Mouse (Mus musculus) hindbrain, embryonic 10.5 days (tissue): ENCODE results near the gene Apol7a. TPM values are rescaled to one million over a fixed set of nuclear protein-coding genes. Genes with fewer than 3 reads are reported as not detected.

Experiments used
- DNase-seq: peaks from one replicate; pipeline ENCODE4 v3.0.0-alpha.2; 2017; ENCODE audit warnings: low spot score
- H3K27ac ChIP-seq: fragments of 300-500 bp; sonication (generic); 2 replicates; pipeline ENCODE4 v1.5.1; 2016; ENCODE audit warnings: mild to moderate bottlenecking, moderate library complexity
- H3K27me3 ChIP-seq: fragments of 300-500 bp; sonication (generic); 2 replicates; pipeline ENCODE4 v1.6.1; 2016; ENCODE audit warnings: mild to moderate bottlenecking; ENCODE audit not compliant: poor library complexity, insufficient read depth, severe bottlenecking
- H3K36me3 ChIP-seq: fragments of 300-500 bp; sonication (generic); 2 replicates; pipeline ENCODE4 v1.6.1; 2016; ENCODE audit warnings: mild to moderate bottlenecking, moderate library complexity
- H3K4me1 ChIP-seq: fragments of 300-500 bp; sonication (generic); replicated peaks from 2 replicates; pipeline ENCODE4 v1.6.1; 2016; ENCODE audit warnings: mild to moderate bottlenecking
- H3K4me3 ChIP-seq: fragments of 300-500 bp; sonication (generic); 2 replicates; pipeline ENCODE4 v1.5.1; 2016; ENCODE audit warnings: mild to moderate bottlenecking, moderate library complexity
- H3K9me3 ChIP-seq: fragments of 300-500 bp; sonication (generic); 2 replicates; pipeline ENCODE4 v1.6.1; 2016; ENCODE audit warnings: mild to moderate bottlenecking, moderate library complexity
- WGBS: fragments of 180-500 bp; shearing (Covaris S2); methylation state at CpG from one replicate; pipeline ENCODE4 v1.1.7; 2016; 5-methylcytosine and 5-hydroxymethylcytosine counted together
- polyA plus RNA-seq: library from polyadenylated mRNA; unstranded; fragments of >200 nt; fragmentation: Nextera tagmentation; extraction: Ambion mirVana; gene quantifications from 2 replicates; pipeline ENCODE4 v1.2.1, GENCODE M21; 2016

The Apol7a gene
- polyA plus RNA-seq, 1 experiment from 2014 or later = not detected

DNA sequence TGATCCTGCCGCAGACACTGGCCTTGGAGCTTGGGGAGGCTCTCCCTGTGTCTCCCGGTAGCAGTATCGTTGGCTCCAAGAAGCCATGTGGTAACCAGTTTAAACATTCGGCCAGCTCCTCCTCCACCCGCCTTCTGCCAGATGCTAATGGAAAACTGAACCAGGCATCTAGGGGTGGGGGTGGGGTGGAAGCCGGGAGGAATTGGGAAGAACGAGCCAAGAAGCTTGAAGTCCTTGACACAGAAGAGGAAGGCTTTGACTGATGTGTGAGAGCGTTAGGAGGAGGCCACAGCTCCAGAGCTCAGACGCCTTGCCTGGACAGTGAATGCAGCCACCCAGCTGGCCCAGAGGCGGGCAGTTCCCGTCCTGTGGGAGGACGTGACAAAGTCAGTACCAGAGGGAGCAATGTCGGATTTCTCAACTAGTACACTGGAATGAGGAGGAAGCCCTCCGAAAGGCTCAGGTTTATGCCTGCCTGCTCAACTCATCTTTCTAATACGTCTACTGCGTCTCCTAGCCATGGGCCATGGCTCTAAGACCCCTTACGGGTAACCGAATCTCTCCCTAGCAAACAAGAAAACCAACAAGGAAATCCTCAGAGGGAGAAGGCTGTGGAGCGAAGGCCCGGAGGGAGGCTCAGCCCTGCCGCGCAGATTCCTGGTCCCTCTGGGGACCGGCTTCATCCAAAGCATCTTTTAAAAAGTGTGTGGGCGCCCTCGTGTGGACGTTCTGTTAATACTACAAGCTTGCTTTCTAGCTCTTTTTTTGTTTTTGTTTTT is 32.0 kb downstream of the Apol7a start:
- H3K4me1 ChIP-seq = peaks cover 59% of the 10 kb centered on the region
- WGBS = 1% methylated on average over 26 of the region's 26 CpGs

DNA sequence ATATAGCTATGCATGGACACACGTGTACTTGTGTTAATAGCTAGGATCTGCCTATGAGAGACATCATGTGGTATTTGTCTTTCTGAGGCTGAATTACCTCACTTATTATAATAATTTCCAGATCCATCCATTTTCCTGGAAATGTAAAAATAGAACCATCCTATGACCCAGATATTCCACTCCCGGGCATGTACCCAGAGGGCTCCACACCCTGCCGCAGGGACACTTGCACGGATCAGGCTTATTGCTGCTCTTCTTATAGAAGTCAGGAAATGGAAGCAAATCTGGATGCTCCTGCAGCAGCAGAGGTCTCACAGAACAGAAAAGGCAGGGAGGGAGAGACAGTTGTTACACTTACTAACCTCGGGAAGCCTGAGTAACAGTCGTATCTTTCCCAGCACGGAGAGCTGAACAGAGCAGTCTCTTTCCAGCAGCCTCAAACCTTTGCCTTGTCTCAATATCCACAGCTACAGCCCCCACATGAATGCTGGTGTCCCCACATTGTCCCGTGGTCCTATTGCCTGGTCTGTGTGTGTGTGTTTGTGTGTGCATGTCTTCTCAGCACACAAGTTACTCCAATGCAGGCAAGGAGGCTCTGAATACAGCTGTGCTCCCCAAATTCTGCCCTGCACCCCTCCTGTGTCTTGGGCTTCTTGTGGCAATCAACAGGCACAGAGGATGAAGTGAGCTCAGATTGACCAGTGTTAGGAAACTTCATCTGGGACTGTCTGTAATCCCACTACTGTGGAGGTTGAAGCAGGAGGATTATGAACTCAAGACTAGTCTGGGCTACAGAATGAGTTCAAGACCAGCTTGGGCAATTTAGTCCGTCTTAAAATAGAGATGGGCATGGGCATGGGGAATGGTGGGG is 33.0 kb downstream of the Apol7a start:
- no peak for DNase-seq
- Histone ChIP-seq H3K27ac (peak overlapping the region; percentile 92), H3K4me3 (peak overlapping the region; percentile 45), H3K27me3 (no peaks in the 10 kb centered on the region), H3K9me3 (no peaks in the 10 kb centered on the region), H3K36me3 (no peaks in the 10 kb centered on the region), H3K4me1 (peaks cover 67% of the 10 kb centered on the region)
- WGBS = 54% methylated on average over 9 of the region's 9 CpGs

More for the DNA sequence above, 32.0 kb downstream of the Apol7a start:
- Histone ChIP-seq H3K27ac (peak overlapping the region; percentile 92), H3K4me3 (peak overlapping the region; percentile 45), H3K27me3 (no peaks in the 10 kb centered on the region), H3K9me3 (no peaks in the 10 kb centered on the region), H3K36me3 (no peaks in the 10 kb centered on the region)
- peak; percentile 86 for DNase-seq

- Histone ChIP-seq H3K27ac (peak overlapping the region; percentile 84), H3K4me1 (peaks cover 76% of the 10 kb centered on the region)
- 76% methylated on average over 3 of the region's 3 CpGs for WGBS
Measured at GRCm38 (mm10) chr15:77364026-77364425, 34.9 kb downstream of the Apol7a start.

DNA sequence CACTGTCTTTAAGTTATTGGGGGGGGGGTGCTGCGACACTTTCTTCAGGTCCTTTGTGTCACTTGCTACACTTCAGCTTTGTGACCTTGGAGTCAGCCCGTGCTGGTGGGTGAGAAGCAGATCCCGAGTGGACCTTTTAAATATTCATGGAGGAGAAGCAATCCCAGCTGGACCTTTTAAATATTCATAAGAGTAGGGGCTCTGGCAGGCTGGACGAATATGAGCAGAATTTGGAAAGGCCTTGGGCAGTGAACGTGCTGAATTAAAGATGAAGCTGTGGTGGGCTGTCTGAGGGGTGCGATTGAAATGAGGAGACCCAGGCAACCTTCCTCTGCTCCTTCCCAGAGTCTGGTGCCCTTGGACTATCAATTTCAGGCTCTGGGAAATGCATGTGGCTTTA is 35.3 kb downstream of the Apol7a start:
- no peak for DNase-seq
- no peak overlapping the region for H3K4me3 ChIP-seq
- WGBS = 25% methylated on average over 6 of the region's 6 CpGs
- no peaks in the 10 kb centered on the region for H3K27me3 ChIP-seq
- peak overlapping the region; percentile 84 for H3K27ac ChIP-seq
- H3K4me1 ChIP-seq = peaks cover 76% of the 10 kb centered on the region
- no peaks in the 10 kb centered on the region for H3K36me3 ChIP-seq
- no peaks in the 10 kb centered on the region for H3K9me3 ChIP-seq

More at GRCm38 (mm10) chr15:77364026-77364425, 34.9 kb downstream of the Apol7a start:
- H3K36me3 ChIP-seq = no peaks in the 10 kb centered on the region
- no peaks in the 10 kb centered on the region for H3K27me3 ChIP-seq
- H3K9me3 ChIP-seq = no peaks in the 10 kb centered on the region
- no peak for DNase-seq
- H3K4me3 ChIP-seq = no peak overlapping the region

GRCm38 (mm10) chr15:77362952-77363351 is 36.0 kb downstream of the Apol7a start:
- 26% methylated on average over 5 of the region's 5 CpGs for WGBS
- no peak for DNase-seq
- H3K4me1 ChIP-seq = peaks cover 77% of the 10 kb centered on the region

GRCm38 (mm10) chr15:77359905-77360304 is 39.0 kb downstream of the Apol7a start:
- Histone ChIP-seq H3K36me3 (no peaks in the 10 kb centered on the region), H3K4me3 (no peak overlapping the region), H3K4me1 (peaks cover 74% of the 10 kb centered on the region), H3K9me3 (no peaks in the 10 kb centered on the region), H3K27me3 (no peaks in the 10 kb centered on the region), H3K27ac (peak overlapping the region; percentile 91)
- WGBS = 89% methylated on average over 8 of the region's 8 CpGs
- no peak for DNase-seq

More at GRCm38 (mm10) chr15:77362952-77363351, 36.0 kb downstream of the Apol7a start:
- Histone ChIP-seq H3K4me3 (no peak overlapping the region), H3K9me3 (no peaks in the 10 kb centered on the region), H3K36me3 (no peaks in the 10 kb centered on the region), H3K27me3 (no peaks in the 10 kb centered on the region), H3K27ac (peak overlapping the region; percentile 84; the same call in 1 of the 2 replicates)

DNA sequence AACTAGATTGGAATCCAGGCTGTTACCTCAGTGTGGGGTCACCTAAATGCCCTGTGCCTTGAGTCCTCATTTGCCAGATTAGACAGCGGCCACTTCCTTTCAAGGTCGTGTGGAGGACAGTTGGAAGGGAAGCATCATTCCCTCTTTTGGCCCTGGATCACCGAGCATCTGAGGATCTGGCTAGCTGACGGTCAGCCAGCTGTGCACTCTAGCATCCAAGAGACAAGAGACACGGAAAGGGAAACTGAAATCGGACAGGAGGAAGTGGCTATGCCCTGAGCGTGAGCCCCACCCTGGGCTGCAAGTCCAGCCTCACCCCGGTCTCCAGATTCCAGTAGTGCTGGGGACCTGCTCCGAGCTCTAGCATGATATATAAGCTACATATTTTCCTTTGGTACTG is 39.4 kb downstream of the Apol7a start:
- no peaks in the 10 kb centered on the region for H3K27me3 ChIP-seq
- no peak for DNase-seq
- WGBS = 65% methylated on average over 9 of the region's 9 CpGs
- H3K4me3 ChIP-seq = peak overlapping the region; percentile 45; the same call in 1 of the 2 replicates
- no peaks in the 10 kb centered on the region for H3K36me3 ChIP-seq
- no peaks in the 10 kb centered on the region for H3K9me3 ChIP-seq
- H3K4me1 ChIP-seq = peaks cover 76% of the 10 kb centered on the region
- peak overlapping the region; percentile 91 for H3K27ac ChIP-seq

DNA sequence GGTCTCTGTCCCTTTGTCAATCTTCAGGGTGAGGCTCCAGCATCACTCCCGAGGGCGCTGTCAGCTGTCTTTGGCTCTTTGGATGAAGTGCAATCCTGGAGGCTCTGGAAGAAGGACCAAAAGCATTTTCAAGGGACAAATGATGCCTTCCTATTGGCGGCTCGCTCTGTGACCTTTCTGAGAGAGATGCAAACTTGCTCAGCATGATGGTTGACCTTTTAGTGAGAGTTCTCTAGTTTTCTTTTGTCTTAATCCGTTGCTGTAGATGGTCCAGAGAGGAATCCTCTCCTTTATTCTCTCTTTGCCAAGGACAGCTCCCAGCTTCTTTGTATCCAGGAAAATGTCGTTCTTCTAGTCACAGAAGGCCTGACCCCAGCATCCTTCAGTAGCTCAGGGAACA is 39.8 kb downstream of the Apol7a start:
- Histone ChIP-seq H3K27me3 (no peaks in the 10 kb centered on the region), H3K9me3 (no peaks in the 10 kb centered on the region), H3K36me3 (no peaks in the 10 kb centered on the region), H3K4me1 (peaks cover 77% of the 10 kb centered on the region), H3K4me3 (peak overlapping the region; percentile 45), H3K27ac (peak overlapping the region; percentile 91)
- WGBS = 6% methylated on average over 6 of the region's 6 CpGs
- no peak for DNase-seq

DNA sequence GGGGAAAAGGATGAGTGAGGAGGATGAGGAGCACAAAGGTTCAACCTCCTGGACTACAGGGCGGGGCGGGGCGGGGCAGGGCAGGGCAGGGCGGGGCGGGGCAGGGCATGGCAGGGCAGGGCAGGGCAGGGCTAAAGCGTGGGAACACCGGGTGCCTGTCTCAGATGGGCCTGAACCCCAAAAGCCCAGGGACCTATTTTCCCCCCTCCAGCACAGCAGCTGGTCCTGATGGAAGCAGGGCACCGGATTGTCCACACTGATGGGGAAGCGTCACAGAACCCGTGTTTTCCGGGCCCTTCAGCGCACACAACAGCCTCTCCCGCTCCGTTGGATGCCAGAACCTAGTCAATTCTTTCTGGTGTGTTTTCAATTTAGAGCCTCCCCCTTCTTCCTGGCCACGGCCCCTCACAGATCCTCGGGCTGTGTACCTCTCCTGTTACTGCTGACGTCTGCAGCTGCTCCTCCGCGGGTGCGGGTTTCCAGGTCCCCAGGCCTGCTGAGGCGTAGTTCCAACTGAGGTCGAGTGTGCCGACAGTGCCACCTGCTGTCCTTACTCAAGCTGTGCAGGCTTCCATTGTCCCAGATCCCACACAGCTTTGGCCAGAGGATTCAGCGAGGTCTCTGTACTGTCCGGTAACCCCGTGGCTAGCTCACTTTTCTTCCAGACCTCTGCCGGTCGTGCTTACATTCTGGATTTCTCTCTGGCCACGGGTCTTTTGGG is 40.4 kb downstream of the Apol7a start:
- Histone ChIP-seq H3K4me1 (peaks cover 77% of the 10 kb centered on the region), H3K27ac (peak overlapping the region; percentile 91), H3K36me3 (no peaks in the 10 kb centered on the region), H3K9me3 (no peaks in the 10 kb centered on the region), H3K4me3 (peak overlapping the region; percentile 45), H3K27me3 (no peaks in the 10 kb centered on the region)
- WGBS = 6% methylated on average over 28 of the region's 29 CpGs
- peak; percentile 91 for DNase-seq

DNA sequence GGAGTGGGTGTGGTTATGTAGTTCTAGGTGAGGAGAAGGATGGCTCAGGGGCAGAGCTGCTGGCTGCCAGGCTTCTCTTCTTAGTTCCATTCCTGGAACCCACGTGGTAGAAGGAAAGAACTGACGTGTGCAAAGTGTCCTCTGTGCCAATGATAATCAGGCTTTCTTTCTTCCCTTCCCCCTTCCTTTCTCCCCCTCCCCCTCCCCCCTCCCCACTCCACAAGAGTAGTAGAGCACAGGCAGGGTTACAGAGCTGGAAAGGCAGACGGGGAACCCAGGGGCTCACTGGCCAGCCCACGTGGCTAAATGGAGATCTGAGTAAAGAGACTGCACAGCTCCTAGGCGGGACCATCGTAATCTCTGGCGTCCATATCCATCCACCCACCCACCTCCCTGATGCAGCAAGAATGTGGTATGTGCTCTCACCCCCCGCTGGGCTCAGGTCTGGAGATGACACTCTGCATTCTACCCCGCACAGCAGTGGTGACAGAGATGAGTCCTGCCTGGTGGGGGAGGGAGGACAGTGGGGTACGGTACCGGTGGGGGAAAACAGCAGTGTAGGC is 42.6 kb downstream of the Apol7a start:
- Histone ChIP-seq H3K4me3 (peak overlapping the region; percentile 32), H3K4me1 (peaks cover 72% of the 10 kb centered on the region), H3K27me3 (no peaks in the 10 kb centered on the region), H3K36me3 (no peaks in the 10 kb centered on the region), H3K9me3 (no peaks in the 10 kb centered on the region), H3K27ac (peak overlapping the region; percentile 88)
- DNase-seq = peak; percentile 51
- whole genome bisulfite sequencing = 10% methylated on average over 11 of the region's 11 CpGs

DNA sequence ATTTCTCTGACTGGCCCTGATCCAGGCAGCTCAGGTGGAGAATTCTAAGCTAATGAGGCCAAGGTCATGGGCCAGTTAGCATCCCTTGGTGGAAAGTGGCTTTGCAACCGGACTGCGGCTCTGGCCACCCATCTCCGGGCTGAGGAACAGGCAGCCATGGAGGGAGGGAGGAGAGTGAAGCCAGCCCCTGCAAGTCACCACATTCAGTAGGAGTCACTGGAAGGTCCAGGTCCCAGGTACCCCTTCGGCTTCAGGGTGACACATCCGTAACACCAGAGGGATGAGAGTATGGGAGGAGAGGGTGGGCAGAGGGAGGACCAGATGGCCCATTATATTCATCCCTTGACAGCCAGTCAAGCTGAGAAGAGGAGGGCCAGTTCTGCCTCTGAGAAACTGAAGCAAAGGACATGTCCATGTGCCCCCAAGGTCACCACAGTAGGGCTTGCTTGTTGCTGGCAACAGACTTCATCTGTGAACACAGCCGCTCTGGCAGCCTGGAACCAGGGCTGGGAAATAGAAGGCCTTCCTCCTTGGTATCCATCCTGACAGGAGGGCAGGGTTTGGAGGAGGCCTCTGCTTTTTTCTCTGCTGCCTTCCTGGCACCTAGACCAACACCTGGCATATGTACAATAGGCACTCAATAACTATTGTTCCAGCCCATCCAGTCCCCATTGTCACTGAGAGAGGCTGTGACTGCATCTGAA is 43.9 kb downstream of the Apol7a start:
- no peaks in the 10 kb centered on the region for H3K27me3 ChIP-seq
- H3K27ac ChIP-seq = peak overlapping the region; percentile 88
- H3K4me1 ChIP-seq = peaks cover 70% of the 10 kb centered on the region
- no peaks in the 10 kb centered on the region for H3K9me3 ChIP-seq
- no peaks in the 10 kb centered on the region for H3K36me3 ChIP-seq
- WGBS = 45% methylated on average over 6 of the region's 6 CpGs
- DNase-seq = peak; percentile 61
- H3K4me3 ChIP-seq = no peak overlapping the region

GRCm38 (mm10) chr15:77354496-77354847 is 44.4 kb downstream of the Apol7a start:
- Histone ChIP-seq H3K4me3 (no peak overlapping the region), H3K9me3 (no peaks in the 10 kb centered on the region), H3K4me1 (peaks cover 65% of the 10 kb centered on the region), H3K36me3 (no peaks in the 10 kb centered on the region), H3K27ac (peak overlapping the region; percentile 88), H3K27me3 (no peaks in the 10 kb centered on the region)
- no peak for DNase-seq
- 63% methylated on average over 4 of the region's 4 CpGs for WGBS
